Mouse (Mus musculus) myocyte (in vitro differentiated cells): ENCODE measurements around the gene Phactr4. TPM values are rescaled to one million over a fixed set of nuclear protein-coding genes. Genes with fewer than 3 reads are reported as not detected.
A peak's percentile ranks its signal among the peaks of the same experiment; 100 is the strongest.

Source experiments
- H3K27me3 ChIP-seq: one replicate; pipeline ENCODE4 v1.6.1; 2011; ENCODE audit not compliant: control insufficient read depth, insufficient read depth, insufficient read length
- H3K36me3 ChIP-seq: one replicate; pipeline ENCODE4 v1.6.1; 2011; ENCODE audit not compliant: control insufficient read depth, insufficient read depth
- H3K4me2 ChIP-seq: one replicate; pipeline ENCODE4 v1.6.1; 2011; ENCODE audit warnings: low read depth, control low read depth
- H3K4me3 ChIP-seq: one replicate; pipeline ENCODE4 v1.5.1; 2011; ENCODE audit warnings: mild to moderate bottlenecking, control low read depth, moderate library complexity
- H3K79me2 ChIP-seq: one replicate; pipeline ENCODE4 v1.6.1; 2011; ENCODE audit not compliant: control insufficient read depth, insufficient read depth
- H3ac ChIP-seq: one replicate; pipeline ENCODE4 v1.6.1; 2011; ENCODE audit not compliant: control insufficient read depth, insufficient read length
- CEBPB ChIP-seq: IDR thresholded peaks from 2 replicates; pipeline ENCODE4 v1.6.1; 2011; ENCODE audit warnings: mild to moderate bottlenecking, moderate library complexity; ENCODE audit not compliant: poor library complexity, insufficient read depth, severe bottlenecking
- E2F4 ChIP-seq: IDR thresholded peaks from one replicate; pipeline ENCODE4 v1.6.1; 2011; ENCODE audit warnings: mild to moderate bottlenecking, control low read depth, moderate library complexity; ENCODE audit not compliant: insufficient read depth
- MAX ChIP-seq: IDR thresholded peaks from one replicate; pipeline ENCODE4 v1.6.1; 2011; ENCODE audit warnings: low read depth, mild to moderate bottlenecking, control low read depth
- MYOD1 ChIP-seq, 3 experiments: IDR thresholded peaks; one replicate each; pipeline ENCODE4 v1.6.1; 2011; ENCODE audit warnings: control low read depth in 2 of 3, low read depth in 2 of 3, mild to moderate bottlenecking in 2 of 3, moderate library complexity in 1 of 3; ENCODE audit not compliant: insufficient read length in 2 of 3, control insufficient read depth in 1 of 3
- MYOG ChIP-seq, 3 experiments: IDR thresholded peaks; one replicate each; pipeline ENCODE4 v1.6.1; 2011; ENCODE audit warnings: control low read depth in 2 of 3, low read depth in 2 of 3, mild to moderate bottlenecking in 2 of 3; ENCODE audit not compliant: insufficient read length in 2 of 3, control insufficient read depth in 1 of 3, insufficient read depth in 1 of 3
- POLR2A ChIP-seq: IDR thresholded peaks from one replicate; pipeline ENCODE4 v1.6.1; 2011; ENCODE audit warnings: low read depth, mild to moderate bottlenecking, control low read depth, moderate library complexity; ENCODE audit not compliant: insufficient read length
- POLR2AphosphoS2 ChIP-seq: IDR thresholded peaks from one replicate; pipeline ENCODE4 v1.6.1; 2011; ENCODE audit warnings: low read depth, control low read depth; ENCODE audit not compliant: insufficient read length
- REST ChIP-seq: IDR thresholded peaks from one replicate; pipeline ENCODE4 v1.6.1; 2011; ENCODE audit warnings: mild to moderate bottlenecking, control low read depth, moderate library complexity; ENCODE audit not compliant: insufficient read depth, insufficient read length
- SRF ChIP-seq: IDR thresholded peaks from one replicate; pipeline ENCODE4 v1.6.1; 2011; ENCODE audit warnings: low read depth; ENCODE audit not compliant: control insufficient read depth, insufficient read length
- TCF12 ChIP-seq: IDR thresholded peaks from one replicate; pipeline ENCODE4 v1.6.1; 2011; ENCODE audit warnings: mild to moderate bottlenecking, control low read depth; ENCODE audit not compliant: poor library complexity, insufficient read depth, severe bottlenecking
- TCF3 ChIP-seq: IDR thresholded peaks from one replicate; pipeline ENCODE4 v1.6.1; 2011; ENCODE audit warnings: low read depth, control low read depth; ENCODE audit not compliant: insufficient read length
- USF1 ChIP-seq: IDR thresholded peaks from one replicate; pipeline ENCODE4 v1.6.1; 2011; ENCODE audit warnings: low read depth, mild to moderate bottlenecking, control low read depth, moderate library complexity
- polyA plus RNA-seq: library from polyadenylated mRNA; unstranded; fragments of >200 nt; fragmentation: generic; extraction: Trizol; gene quantifications from one replicate; pipeline ENCODE4 v1.2.1, GENCODE M21; 2012; ENCODE audit warnings: missing spikeins

Phactr4 gene
- polyA plus RNA-seq, 1 experiment, result 15.8 TPM

DNA sequence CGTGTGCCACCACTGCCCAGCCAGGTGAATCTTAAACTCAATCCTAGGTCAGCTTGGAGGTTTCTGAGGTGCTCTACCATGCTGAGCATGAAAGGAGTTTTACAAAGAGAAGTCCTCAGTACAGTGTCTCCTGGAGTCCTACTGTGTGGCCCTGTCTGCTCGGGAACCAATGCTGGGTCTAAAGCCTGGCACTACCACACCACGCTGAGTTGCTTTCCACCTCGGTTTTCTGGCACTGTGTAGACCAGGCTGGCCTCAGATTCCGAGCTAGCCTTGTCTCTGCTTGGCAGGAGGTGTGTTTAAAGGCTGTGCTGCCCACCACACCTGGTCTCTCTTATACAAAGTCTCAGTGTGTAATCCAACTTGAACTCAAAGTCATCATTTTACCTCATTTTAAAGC is 109.7 kb downstream of the Phactr4 start:
- Histone ChIP-seq H3K4me3 (no peak overlapping the region), H3K4me2 (no peak overlapping the region), H3ac (no peak overlapping the region), H3K79me2 (peaks cover 19% of the 10 kb centered on the region), H3K27me3 (no peaks in the 10 kb centered on the region), H3K36me3 (peaks cover 24% of the 10 kb centered on the region)
- peak; percentile 60 for TF ChIP-seq POLR2AphosphoS2
- no peak for TF ChIP-seq USF1
- no peak for TF ChIP-seq REST

DNA sequence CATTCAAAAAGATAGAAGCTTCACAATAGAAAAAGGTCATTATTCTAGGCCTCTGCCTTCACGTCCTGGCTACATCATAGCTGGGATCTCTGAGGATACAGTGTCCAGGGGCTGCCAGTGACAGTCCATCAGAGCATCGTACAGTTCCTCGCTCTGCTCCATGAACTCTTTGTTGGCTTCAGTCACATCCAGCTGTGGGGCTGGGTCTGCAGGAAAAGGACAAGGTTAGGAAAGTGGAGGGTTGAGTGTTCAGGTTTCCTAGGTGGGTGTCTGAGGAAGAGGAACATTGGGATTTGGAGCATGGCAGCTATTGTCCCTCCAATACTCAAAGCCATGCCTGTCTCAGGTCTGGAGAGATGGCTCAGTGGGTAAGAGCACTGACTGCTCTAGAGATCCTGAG is 110.5 kb downstream of the Phactr4 start:
- TF ChIP-seq POLR2AphosphoS2 (peak; percentile 64), USF1 (no peak)
- no peak overlapping the region for H3K4me3 ChIP-seq
- H3K4me2 ChIP-seq, result no peak overlapping the region
- no peaks in the 10 kb centered on the region for H3K27me3 ChIP-seq
- H3K79me2 ChIP-seq, result peaks cover 19% of the 10 kb centered on the region
- peaks cover 18% of the 10 kb centered on the region for H3K36me3 ChIP-seq
- H3ac ChIP-seq, result no peak overlapping the region

DNA sequence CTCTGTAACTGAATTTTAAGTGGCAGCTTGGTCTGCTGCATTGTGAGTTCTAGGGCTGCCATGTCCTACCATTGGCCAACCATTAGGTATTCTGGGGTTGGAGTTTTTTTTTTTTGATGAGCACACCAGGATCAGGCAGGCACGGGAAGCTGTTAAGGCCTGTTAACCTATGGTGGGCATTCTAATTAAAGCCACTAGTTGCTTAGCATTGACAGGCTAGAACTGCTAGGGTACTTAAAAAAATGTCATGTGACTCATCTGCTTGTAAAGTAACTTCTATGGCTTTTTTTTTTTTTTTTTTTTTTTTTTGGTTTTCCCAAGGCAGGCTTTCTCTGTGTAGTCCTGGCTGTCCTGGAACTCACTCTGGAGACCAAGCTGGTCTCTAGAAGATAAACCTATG is 111.1 kb downstream of the Phactr4 start:
- peaks cover 19% of the 10 kb centered on the region for H3K79me2 ChIP-seq
- H3K27me3 ChIP-seq, result no peaks in the 10 kb centered on the region
- H3K4me2 ChIP-seq, result no peak overlapping the region
- H3K36me3 ChIP-seq, result peaks cover 15% of the 10 kb centered on the region
- H3ac ChIP-seq, result no peak overlapping the region
- TF ChIP-seq MYOD1 (IDR thresholded peaks at IDR 0.05; ENCODE audit: control insufficient read depth in 1 of 3, insufficient read length in 2 of 3, low read depth in 2 of 3) (no peak), CEBPB (no peak), MAX (no peak), USF1 (no peak), POLR2AphosphoS2 (no peak), SRF (no peak), MYOG (IDR thresholded peaks at IDR 0.05; ENCODE audit: control insufficient read depth in 1 of 3, insufficient read depth in 1 of 3, insufficient read length in 2 of 3, low read depth in 2 of 3) (no peak)
- no peak overlapping the region for H3K4me3 ChIP-seq

DNA sequence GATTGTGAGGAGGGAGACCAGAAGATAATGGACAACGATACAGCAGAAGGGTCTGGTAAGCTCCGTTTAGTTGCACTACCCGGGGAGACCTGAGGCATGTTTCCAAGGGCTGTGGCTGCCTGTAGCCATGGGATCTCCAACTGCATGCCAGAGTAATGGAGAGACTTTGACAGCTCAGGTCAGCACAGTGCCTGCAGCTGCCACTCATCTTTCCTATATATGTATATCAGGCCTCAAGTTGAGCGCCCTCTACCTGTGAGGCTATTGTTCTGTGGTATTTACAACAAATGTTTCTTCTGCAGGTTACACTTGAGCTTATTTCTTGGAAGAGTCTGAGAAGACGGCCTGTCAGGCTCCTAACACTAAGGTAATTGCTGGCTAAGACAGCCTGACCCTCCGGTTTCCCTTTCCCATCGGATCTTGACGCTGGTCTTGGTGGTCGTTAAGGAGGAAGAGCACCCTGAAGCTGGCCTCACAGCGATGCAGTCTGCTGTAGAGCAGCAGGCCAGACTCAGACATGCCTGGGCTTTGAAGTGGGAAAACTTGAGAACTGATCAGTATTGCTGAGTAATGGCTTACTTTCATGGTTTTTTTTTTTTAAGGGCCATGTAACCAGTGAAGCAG is 112.3 kb downstream of the Phactr4 start:
- Histone ChIP-seq H3K4me2 (peak overlapping the region; percentile 85), H3K36me3 (peaks cover 15% of the 10 kb centered on the region), H3ac (peak overlapping the region; percentile 77)

DNA sequence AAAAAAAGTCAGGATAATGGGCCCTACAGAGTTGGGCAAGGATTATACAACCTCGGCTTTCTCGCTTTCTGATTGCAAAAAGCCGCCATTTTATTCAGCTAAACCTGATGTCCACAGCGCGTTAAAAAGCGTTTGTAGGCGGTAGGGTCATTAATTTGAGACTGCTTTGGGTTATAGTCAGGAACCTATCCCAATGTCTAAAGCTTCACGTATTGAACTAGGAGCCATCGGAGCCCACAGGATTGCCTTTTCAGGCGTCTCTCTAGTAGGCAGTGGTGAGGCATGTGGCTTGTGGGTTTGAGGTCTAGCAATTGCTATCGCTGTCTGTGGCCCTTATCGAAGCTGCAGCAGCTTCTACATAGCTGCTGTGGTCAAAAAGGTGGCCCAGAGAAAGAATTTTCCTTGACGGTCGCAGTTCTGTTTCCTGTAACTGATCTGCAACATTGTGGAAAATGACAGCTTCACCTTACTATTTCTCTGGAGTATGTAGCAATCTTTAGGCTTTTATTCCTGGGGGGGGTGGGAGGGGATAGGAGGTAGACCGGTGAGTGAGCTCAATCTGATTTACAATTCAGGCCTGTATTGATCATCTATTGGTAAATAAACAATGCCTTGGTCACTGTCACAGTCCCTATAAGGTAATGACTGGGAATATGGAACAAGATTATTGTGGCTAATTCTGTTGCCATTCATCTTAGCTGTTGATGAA is 113.0 kb downstream of the Phactr4 start:
- no peaks in the 10 kb centered on the region for H3K27me3 ChIP-seq
- H3K4me3 ChIP-seq, result peak overlapping the region; percentile 86
- TF ChIP-seq TCF12 (no peak), POLR2A (no peak), MAX (no peak), POLR2AphosphoS2 (peak; percentile 45), MYOD1 (IDR thresholded peaks at IDR 0.05; ENCODE audit: control insufficient read depth in 1 of 3, insufficient read length in 2 of 3, low read depth in 2 of 3) (no peak), E2F4 (no peak), MYOG (IDR thresholded peaks at IDR 0.05; ENCODE audit: control insufficient read depth in 1 of 3, insufficient read depth in 1 of 3, insufficient read length in 2 of 3, low read depth in 2 of 3) (peak in 1 of 3 experiments; percentile 24)
- H3K4me2 ChIP-seq, result peak overlapping the region; percentile 85
- H3K79me2 ChIP-seq, result peaks cover 19% of the 10 kb centered on the region
- peak overlapping the region; percentile 77 for H3ac ChIP-seq
- peaks cover 15% of the 10 kb centered on the region for H3K36me3 ChIP-seq

More for the DNA sequence above, 112.3 kb downstream of the Phactr4 start:
- Histone ChIP-seq H3K27me3 (no peaks in the 10 kb centered on the region), H3K79me2 (peaks cover 19% of the 10 kb centered on the region), H3K4me3 (peak overlapping the region; percentile 86)
- no peak for TF ChIP-seq USF1
- TF ChIP-seq TCF3, result no peak
- no peak for TF ChIP-seq REST
- peak in 1 of 3 experiments; percentile 17 for TF ChIP-seq MYOG (IDR thresholded peaks at IDR 0.05; ENCODE audit: control insufficient read depth in 1 of 3, insufficient read depth in 1 of 3, insufficient read length in 2 of 3, low read depth in 2 of 3)
- TF ChIP-seq CEBPB, result no peak
- no peak for TF ChIP-seq E2F4
- peak; percentile 72 for TF ChIP-seq SRF
- TF ChIP-seq POLR2AphosphoS2, result peak; percentile 65
- no peak for TF ChIP-seq MAX
- TF ChIP-seq MYOD1 (IDR thresholded peaks at IDR 0.05; ENCODE audit: control insufficient read depth in 1 of 3, insufficient read length in 2 of 3, low read depth in 2 of 3), result peak in 2 of 3 experiments; percentile 43 to 58
- TF ChIP-seq POLR2A, result no peak
- TF ChIP-seq TCF12, result no peak
